Mouse (Mus musculus) kidney, adult 2 months (tissue): ENCODE measurements around the gene Dgat2. TPM values are rescaled to one million over a fixed set of nuclear protein-coding genes. Genes with fewer than 3 reads are reported as not detected.
A peak's percentile ranks its signal among the peaks of the same experiment; 100 is the strongest.

Source experiments
- DNase-seq: peaks from one replicate; pipeline ENCODE4 v3.0.0; 2021
- H3K27ac ChIP-seq: fragments of 200-500 bp; 2 replicates; pipeline ENCODE4 v1.5.1; 2012; ENCODE audit warnings: low read depth, low read length, control low read depth, inconsistent platforms; ENCODE audit not compliant: insufficient read depth
- H3K27me3 ChIP-seq: fragments of 200-500 bp; replicated peaks from 2 replicates; pipeline ENCODE4 v1.6.1; 2012; ENCODE audit warnings: mild to moderate bottlenecking, moderate library complexity, low read length, inconsistent platforms; ENCODE audit not compliant: control insufficient read depth, insufficient read depth
- H3K36me3 ChIP-seq: fragments of 200-500 bp; 2 replicates; pipeline ENCODE4 v1.6.1; 2012; ENCODE audit warnings: mild to moderate bottlenecking, moderate library complexity, low read length, inconsistent platforms; ENCODE audit not compliant: control insufficient read depth, insufficient read depth
- H3K4me1 ChIP-seq: fragments of 200-500 bp; 2 replicates; pipeline ENCODE4 v1.6.1; 2011; ENCODE audit warnings: low read length; ENCODE audit not compliant: control insufficient read depth, insufficient read depth
- H3K4me3 ChIP-seq: fragments of 200-500 bp; 2 replicates; pipeline ENCODE4 v1.5.1; 2011; ENCODE audit warnings: mild to moderate bottlenecking, low read depth, low read length, control low read depth; ENCODE audit not compliant: insufficient read depth
- CTCF ChIP-seq: fragments of 200-500 bp; conservative IDR thresholded peaks from 2 replicates; pipeline ENCODE4 v1.5.1; 2011; ENCODE audit warnings: low read depth, mild to moderate bottlenecking, control low read depth, low read length, moderate library complexity, mixed read lengths; ENCODE audit not compliant: insufficient read depth, insufficient read length
- POLR2A ChIP-seq: fragments of 200-500 bp; IDR thresholded peaks from one replicate; pipeline ENCODE4 v1.6.1; 2011; ENCODE audit warnings: low read depth, low read length, control low read depth
- whole genome bisulfite sequencing: fragments of 180-500 bp; shearing (Covaris S2); methylation state at CpG from one replicate; pipeline ENCODE4 v1.1.7; 2018; 5-methylcytosine and 5-hydroxymethylcytosine counted together
- polyA plus RNA-seq: library from polyadenylated mRNA; depleted of rRNA; stranded (reverse); fragments of >200 nt; gene quantifications from 2 replicates; pipeline ENCODE4 v1.2.3, GENCODE M21; 2012

Gene Dgat2
- polyA plus RNA-seq, 1 experiment, result 286 TPM

DNA sequence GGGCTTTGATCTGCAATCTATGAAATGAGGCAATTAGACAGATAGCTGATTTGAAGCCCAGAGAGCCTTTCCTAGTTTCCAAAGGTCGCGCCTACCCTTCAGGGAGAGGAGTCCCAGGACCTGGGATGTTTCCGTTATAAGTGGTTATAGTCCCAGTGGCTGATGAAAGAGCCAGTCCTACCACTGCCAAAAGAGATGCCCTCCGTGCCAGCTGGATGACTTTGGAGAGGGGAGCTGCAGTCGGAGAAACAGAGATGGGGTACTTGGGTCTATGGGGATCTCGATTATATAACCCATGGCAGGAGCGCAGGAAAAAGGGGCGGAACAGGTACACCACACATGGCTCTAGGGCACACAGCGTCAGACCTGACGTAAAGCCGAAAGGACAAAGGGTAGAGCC is 20.6 kb downstream of the Dgat2 start:
- 63% methylated on average over 11 of the region's 11 CpGs for WGBS
- Histone ChIP-seq H3K36me3 (no peaks in the 10 kb centered on the region; the same call in 1 of the 2 replicates), H3K27ac (peak overlapping the region; percentile 75), H3K4me3 (no peak overlapping the region), H3K4me1 (peaks cover 51% of the 10 kb centered on the region), H3K27me3 (no peaks in the 10 kb centered on the region)
- TF ChIP-seq POLR2A (no peak), CTCF (no peak)
- no peak for DNase-seq

DNA sequence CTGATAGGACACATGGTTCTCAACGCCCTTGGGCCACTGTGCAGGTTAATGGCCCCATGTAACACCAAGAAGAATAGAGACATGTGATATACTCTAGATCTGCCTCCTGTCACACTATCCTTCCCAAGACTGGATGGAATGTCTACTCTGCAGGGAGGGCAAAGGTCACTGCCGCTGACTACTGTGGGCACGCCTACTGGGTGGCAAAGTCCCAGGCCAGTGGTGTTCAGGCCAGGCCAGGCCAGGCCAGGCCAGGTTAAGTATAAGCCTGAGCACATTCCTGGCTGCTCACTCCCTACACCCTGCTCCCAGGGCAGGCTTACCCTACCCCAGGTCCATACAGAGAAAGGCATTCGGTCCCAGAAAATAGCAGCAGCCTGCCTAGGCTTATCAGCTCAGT is 21.0 kb downstream of the Dgat2 start:
- Histone ChIP-seq H3K4me1 (peaks cover 52% of the 10 kb centered on the region), H3K36me3 (no peaks in the 10 kb centered on the region; the same call in 1 of the 2 replicates), H3K27me3 (no peaks in the 10 kb centered on the region), H3K4me3 (no peak overlapping the region), H3K27ac (peak overlapping the region; percentile 75)
- DNase-seq, result peak; percentile 97
- 40% methylated on average over 4 of the region's 4 CpGs for WGBS
- TF ChIP-seq POLR2A (no peak), CTCF (no peak)

DNA sequence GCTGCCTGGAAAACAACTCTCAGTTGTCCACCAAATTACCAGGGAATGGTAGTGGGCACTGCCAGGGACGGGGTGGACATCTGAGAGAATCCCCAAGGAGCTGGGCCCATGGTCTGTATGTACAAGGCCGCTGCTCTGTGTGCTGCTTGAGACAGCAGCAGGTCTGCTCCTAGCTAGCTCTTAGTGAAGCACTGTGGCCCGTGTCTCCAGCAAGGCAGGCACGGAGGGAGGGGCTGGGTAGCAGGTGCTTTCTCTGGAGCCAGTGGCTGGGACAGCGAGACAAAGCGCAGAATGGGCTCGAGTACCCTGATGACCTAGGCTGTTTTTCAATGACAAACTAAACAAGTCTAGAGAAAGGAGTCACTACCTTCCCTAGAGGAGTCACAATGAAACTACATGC is 21.5 kb downstream of the Dgat2 start:
- H3K36me3 ChIP-seq, result no peaks in the 10 kb centered on the region; the same call in 1 of the 2 replicates
- peaks cover 56% of the 10 kb centered on the region for H3K4me1 ChIP-seq
- WGBS, result 57% methylated on average over 7 of the region's 7 CpGs

DNA sequence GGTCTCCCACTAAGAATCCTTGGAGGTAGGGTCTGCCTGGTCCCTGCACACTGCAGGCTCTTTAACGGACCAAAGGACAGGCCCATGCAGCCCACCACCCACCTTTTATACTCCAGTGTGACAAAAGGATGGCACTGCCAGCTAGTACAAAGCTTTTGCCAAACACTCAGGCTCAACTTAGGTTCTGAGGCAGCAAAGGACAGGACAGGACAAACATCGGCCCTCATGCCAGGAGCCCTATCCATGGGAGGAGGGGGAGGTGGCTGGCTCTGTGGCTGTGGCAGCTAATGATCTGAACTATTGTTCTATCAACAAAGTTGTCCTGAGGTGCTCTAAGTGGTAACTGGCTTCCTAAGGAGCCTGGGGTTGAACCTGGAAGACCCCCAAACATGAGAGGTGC is 23.1 kb downstream of the Dgat2 start:
- H3K27ac ChIP-seq, result no peak overlapping the region

More for the DNA sequence above, 21.5 kb downstream of the Dgat2 start:
- Histone ChIP-seq H3K4me3 (no peak overlapping the region), H3K27me3 (no peaks in the 10 kb centered on the region), H3K27ac (peak overlapping the region; percentile 63)
- no peak for DNase-seq
- TF ChIP-seq CTCF (no peak), POLR2A (no peak)

DNA sequence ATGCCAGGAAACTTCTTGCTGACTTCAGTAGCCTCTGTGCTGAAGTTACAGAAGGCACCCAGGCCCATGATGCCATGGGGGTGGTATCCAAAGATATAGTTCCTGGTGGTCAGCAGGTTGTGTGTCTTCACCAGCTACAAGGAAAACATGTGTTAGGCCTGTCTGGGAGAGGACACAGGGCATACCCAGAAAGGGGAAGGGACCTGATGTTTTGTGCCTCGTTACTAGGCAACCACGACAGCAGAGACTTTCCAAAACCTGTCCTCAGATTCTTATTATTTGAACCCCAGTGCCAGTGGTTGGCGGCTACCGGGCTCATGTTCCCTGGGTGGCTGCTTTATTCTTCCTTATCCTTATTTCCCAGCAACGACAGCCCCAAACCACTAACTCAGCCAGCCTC is 23.6 kb downstream of the Dgat2 start:
- Histone ChIP-seq H3K27me3 (no peaks in the 10 kb centered on the region), H3K4me1 (peaks cover 57% of the 10 kb centered on the region), H3K4me3 (no peak overlapping the region), H3K27ac (no peak overlapping the region), H3K36me3 (no peaks in the 10 kb centered on the region; the same call in 1 of the 2 replicates)
- no peak for DNase-seq
- 75% methylated on average over 5 of the region's 5 CpGs for WGBS
- TF ChIP-seq CTCF, result no peak
- no peak for TF ChIP-seq POLR2A

More for the DNA sequence above, 23.1 kb downstream of the Dgat2 start:
- Histone ChIP-seq H3K4me1 (peaks cover 59% of the 10 kb centered on the region), H3K4me3 (no peak overlapping the region), H3K36me3 (no peaks in the 10 kb centered on the region; the same call in 1 of the 2 replicates), H3K27me3 (no peaks in the 10 kb centered on the region)
- no peak for DNase-seq
- 85% methylated on average over 2 of the region's 2 CpGs for WGBS
- no peak for TF ChIP-seq POLR2A
- TF ChIP-seq CTCF, result no peak

DNA sequence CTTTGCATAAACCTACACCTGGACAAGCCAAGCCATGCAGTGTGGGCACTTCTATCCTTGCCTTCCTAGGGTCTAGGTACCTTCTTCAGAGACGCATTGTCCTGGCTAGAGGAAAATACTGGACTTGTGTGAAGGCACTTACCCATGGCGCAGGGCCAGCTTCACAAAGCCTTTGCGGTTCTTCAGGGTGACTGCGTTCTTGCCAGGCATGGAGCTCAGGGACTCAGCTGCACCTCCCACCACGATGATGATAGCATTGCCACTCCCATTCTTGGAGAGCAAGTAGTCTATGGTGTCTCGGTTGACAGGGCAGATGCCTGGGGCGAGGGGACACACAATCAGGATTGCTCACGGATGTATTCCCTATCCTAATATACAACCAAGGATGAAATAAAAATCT is 24.5 kb downstream of the Dgat2 start:
- WGBS, result 64% methylated on average over 8 of the region's 8 CpGs
- no peaks in the 10 kb centered on the region; the same call in 1 of the 2 replicates for H3K36me3 ChIP-seq
- peaks cover 52% of the 10 kb centered on the region for H3K4me1 ChIP-seq
- H3K27ac ChIP-seq, result no peak overlapping the region
- no peak for DNase-seq
- TF ChIP-seq CTCF (no peak), POLR2A (no peak)
- no peak overlapping the region for H3K4me3 ChIP-seq
- H3K27me3 ChIP-seq, result no peaks in the 10 kb centered on the region

DNA sequence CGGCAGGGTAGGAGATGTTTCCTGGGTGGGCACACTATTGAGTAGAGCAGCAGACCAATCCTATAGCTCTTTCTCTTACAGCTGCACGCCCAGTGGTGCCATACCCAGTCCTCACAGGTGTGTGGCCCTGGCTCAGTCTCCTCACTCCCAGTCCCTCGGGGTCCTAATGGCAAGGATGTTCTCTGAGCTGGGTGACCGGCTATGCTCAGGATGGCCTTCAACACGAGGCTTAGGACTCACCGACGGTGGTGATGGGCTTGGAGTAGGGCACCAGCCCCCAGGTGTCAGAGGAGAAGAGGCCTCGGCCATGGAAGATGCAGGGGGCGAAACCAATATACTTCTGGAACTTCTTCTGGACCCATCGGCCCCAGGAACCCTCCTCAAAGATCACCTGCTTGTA is 25.8 kb downstream of the Dgat2 start:
- no peak overlapping the region for H3K4me3 ChIP-seq
- no peaks in the 10 kb centered on the region for H3K27me3 ChIP-seq
- WGBS, result 87% methylated on average over 10 of the region's 10 CpGs
- H3K36me3 ChIP-seq, result no peaks in the 10 kb centered on the region; the same call in 1 of the 2 replicates
- H3K4me1 ChIP-seq, result peaks cover 43% of the 10 kb centered on the region
- no peak for TF ChIP-seq CTCF
- TF ChIP-seq POLR2A, result no peak
- DNase-seq, result no peak
- H3K27ac ChIP-seq, result no peak overlapping the region

DNA sequence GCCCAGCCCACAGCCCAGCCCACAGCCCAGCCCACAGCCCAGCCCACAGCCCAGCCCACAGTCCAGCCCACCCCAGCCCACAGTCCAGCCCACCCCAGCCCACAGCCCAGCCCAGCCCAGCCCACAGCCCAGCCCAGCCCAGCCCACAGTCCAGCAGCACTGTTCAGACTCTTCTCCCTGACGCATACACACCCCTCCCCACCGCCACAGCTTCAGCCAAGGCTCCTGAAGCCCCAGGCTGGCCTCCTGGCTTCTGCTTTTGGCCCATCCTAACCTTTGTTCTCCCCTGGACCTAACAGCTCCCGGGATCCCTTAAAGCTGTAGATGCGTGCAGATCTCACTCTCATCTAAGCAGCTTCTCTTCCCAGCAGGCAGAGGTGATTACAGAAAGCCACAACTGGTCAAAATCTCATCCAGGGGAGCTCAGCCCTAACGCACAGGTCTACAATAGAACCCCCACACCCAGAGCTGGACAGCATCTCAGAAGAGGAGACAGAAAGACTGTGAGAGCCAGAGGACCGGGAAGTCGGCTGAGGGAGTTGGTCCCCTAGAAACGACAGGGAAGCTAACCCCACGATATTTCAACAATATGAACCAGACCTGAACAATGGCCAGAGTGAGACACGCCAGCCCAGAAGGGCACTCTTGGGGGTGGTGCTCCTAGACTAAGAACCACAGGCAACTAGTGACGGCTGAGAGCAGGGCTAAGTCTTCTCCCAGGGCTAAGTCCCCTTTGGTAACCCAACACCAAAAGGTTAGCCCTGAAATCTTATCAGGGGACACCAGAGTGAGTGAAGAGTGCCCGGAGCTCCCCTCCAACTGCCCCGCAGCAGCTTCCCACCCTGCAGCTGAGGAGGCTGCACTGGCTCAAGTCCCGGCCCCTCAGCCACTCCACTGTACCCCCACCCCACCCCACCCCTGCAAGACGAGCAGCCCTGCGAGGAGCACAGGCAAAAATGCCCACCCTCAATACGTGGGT is 26.9 kb downstream of the Dgat2 start:
- H3K27ac ChIP-seq, result 0 out of 2 replicates have a peak overlapping the region, but pooled peaks have one; percentile 8
- no peaks in the 10 kb centered on the region for H3K27me3 ChIP-seq
- DNase-seq, result peak; percentile 79
- H3K4me3 ChIP-seq, result no peak overlapping the region
- no peaks in the 10 kb centered on the region; the same call in 1 of the 2 replicates for H3K36me3 ChIP-seq
- H3K4me1 ChIP-seq, result peaks cover 33% of the 10 kb centered on the region
- 19% methylated on average over 17 of the region's 17 CpGs for WGBS
- no peak for TF ChIP-seq POLR2A
- TF ChIP-seq CTCF, result no peak
